ENCODE assay signal across 8 mouse cellular contexts in genomic region chr1:87640165-87640661, GRCm38 (mm10). TPM values are rescaled to one million over a fixed set of nuclear protein-coding genes. Genes with fewer than 3 reads are reported as not detected.
DNase-seq lines count a peak whose midpoint lies in the region; ATAC-seq and TF ChIP-seq lines count a peak whose summit lies in the region.

No protein-coding gene starts in this region.

- peak overlapping the region; percentile 75 for H3K27ac ChIP-seq in layer of hippocampus, adult 2 months
- H3K27ac ChIP-seq in limb, embryonic 15.5 days = peak overlapping the region; percentile 69
- no peak overlapping the region for H3K27ac ChIP-seq in neural tube, embryonic 15.5 days (replicated peaks)

- no peaks in the 10 kb centered on the region for H3K27me3 ChIP-seq in limb, embryonic 15.5 days
- no peaks in the 10 kb centered on the region for H3K27me3 ChIP-seq in neural tube, embryonic 15.5 days (replicated peaks)

- intact Hi-C loops in heart, postnatal 36 days (cut with DNase I) = no loop called here

- H3K9me3 ChIP-seq in limb, embryonic 15.5 days = no peaks in the 10 kb centered on the region
- H3K9me3 ChIP-seq in neural tube, embryonic 15.5 days (replicated peaks) = no peaks in the 10 kb centered on the region

- peak; percentile 63 for ATAC-seq in common myeloid progenitor, adult 5-6 weeks (replicated peaks; ENCODE audit: low read depth, poor library complexity, severe bottlenecking)
- ATAC-seq in limb, embryonic 15.5 days (ENCODE audit: insufficient number of reproducible peaks, low FRiP score, low TSS enrichment, low read depth) = no peak
- ATAC-seq in neural tube, embryonic 15.5 days (ENCODE audit: low FRiP score) = no peak

- H3K36me3 ChIP-seq in limb, embryonic 15.5 days = no peaks in the 10 kb centered on the region
- no peaks in the 10 kb centered on the region for H3K36me3 ChIP-seq in neural tube, embryonic 15.5 days

- 58% methylated on average over 17 of the region's 17 CpGs for WGBS in limb, embryonic 15.5 days
- WGBS in neural tube, embryonic 15.5 days = 78% methylated on average over 17 of the region's 17 CpGs

- no peaks in the 10 kb centered on the region for H3K4me1 ChIP-seq in limb, embryonic 15.5 days
- no peaks in the 10 kb centered on the region for H3K4me1 ChIP-seq in neural tube, embryonic 15.5 days

- H3K4me3 ChIP-seq in layer of hippocampus, adult 2 months = no peak overlapping the region
- no peak overlapping the region for H3K4me3 ChIP-seq in limb, embryonic 15.5 days
- H3K4me3 ChIP-seq in neural tube, embryonic 15.5 days (replicated peaks) = no peak overlapping the region

- no peak overlapping the region for H3K9ac ChIP-seq in limb, embryonic 15.5 days
- no peak overlapping the region for H3K9ac ChIP-seq in neural tube, embryonic 15.5 days (replicated peaks)

- no peak for TF ChIP-seq CTCF in layer of hippocampus, adult 2 months (conservative IDR thresholded peaks at IDR 0.05)

- H3K4me2 ChIP-seq in limb, embryonic 15.5 days = no peak overlapping the region
- no peak overlapping the region for H3K4me2 ChIP-seq in neural tube, embryonic 15.5 days

- DNase-seq in layer of hippocampus, adult 2 months (ENCODE audit: low spot score in 2 of 2) = no peak
- DNase-seq in layer of hippocampus, adult 9-10 months (ENCODE audit: low spot score) = no peak
- DNase-seq in heart, postnatal 36 days = peak; percentile 50 to 52
- DNase-seq in spleen, postnatal 36 days (ENCODE audit: low spot score in 2 of 2) = peak; percentile 57 to 63
- no peak for DNase-seq in thymus, postnatal 25 days

RNA-seq across cellular contexts. Expression of gene Inpp5d, which starts 20.1 kb away (rescaled TPM):
- 10 to 100 TPM; 14.1 to 21.0 TPM for total RNA-seq in layer of hippocampus, adult 2 months (2021)
- total RNA-seq in common myeloid progenitor, adult 5-6 weeks (2017) = 71.7 and 87.7 TPM in 2 replicates
- total RNA-seq in heart, postnatal 36 days (2021) = 10 to 100 TPM in 1 of 2 experiments, 1 to 10 TPM in 1; 9.0 to 21.8 TPM
- 7.2 and 8.8 TPM in 2 replicates for polyA plus RNA-seq in limb, embryonic 15.5 days (2015; fragmentation: Nextera tagmentation; extraction: Ambion mirVana)
- 3.2 and 7.6 TPM in 2 replicates for polyA plus RNA-seq in neural tube, embryonic 15.5 days (2015; fragmentation: Nextera tagmentation; extraction: Ambion mirVana)

Comparison
In these comparisons a context has a peak if more than half of its experiments do, and no peak if none do; other contexts are left out.
1. DNase-seq: peak in heart, postnatal 36 days (2 of 2) and spleen, postnatal 36 days (2 of 2); none in layer of hippocampus, adult 2 months (0 of 2), layer of hippocampus, adult 9-10 months (single experiment) and thymus, postnatal 25 days (single experiment).